Mouse (Mus musculus) stomach, postnatal 0 days (tissue): ENCODE results near the gene Srpr.

Experiments used
- CTCF ChIP-seq: IDR thresholded peaks from 2 replicates; pipeline ENCODE4 v1.5.1; 2016; ENCODE audit warnings: antibody characterized with exemption, low read depth, mild to moderate bottlenecking, moderate library complexity
- EP300 ChIP-seq: optimal IDR thresholded peaks from 2 replicates; pipeline ENCODE3; 2016; ENCODE audit warnings: antibody characterized with exemption

DNA sequence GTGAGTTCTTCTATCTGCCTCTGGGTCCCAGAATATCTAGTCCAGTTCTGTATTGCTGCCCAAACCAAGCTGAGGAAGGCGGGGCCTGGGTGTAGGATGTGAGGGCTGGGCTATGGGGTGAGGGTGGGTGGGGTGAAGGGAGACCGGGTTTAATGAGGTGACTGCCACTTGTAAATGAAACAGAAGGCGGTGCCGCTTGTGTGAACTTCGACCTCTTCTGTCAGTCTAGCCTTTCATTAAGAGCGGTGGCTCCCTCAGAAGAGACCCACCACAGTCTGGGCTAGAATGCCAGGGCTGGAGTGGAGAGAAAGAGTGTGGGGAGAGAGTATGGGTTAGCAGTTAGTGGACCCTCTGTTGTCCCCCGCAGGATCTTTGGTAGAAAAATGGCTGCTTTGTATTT is 90.0 kb downstream of the Srpr start:
- TF ChIP-seq CTCF (no peak), EP300 (no peak)
